Mouse (Mus musculus): ENCODE data around the gene Fhit.

Gene Fhit

DNA sequence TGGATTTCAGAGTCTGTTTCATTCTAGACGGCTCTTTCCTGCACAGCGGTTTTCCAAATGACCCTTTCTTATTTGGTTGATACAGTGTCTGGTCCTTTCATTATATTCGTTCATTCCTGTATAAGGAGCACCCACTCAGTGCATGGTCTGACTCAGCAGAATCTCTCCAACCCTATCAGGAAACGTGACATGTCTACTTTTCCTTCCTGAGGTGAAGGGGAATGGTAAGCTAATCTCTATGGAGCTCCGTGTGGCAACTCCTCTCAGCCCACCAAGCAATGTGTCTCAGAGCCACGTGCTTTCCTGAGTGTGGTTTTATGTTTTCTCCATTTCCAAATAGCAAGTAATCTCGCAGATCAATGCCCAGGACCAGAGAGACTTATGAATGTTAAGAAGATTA, 1552.7 kb downstream of the Fhit start:
- DNase-seq (ENCODE audit: low spot score in 2 of 2) = no peak

DNA sequence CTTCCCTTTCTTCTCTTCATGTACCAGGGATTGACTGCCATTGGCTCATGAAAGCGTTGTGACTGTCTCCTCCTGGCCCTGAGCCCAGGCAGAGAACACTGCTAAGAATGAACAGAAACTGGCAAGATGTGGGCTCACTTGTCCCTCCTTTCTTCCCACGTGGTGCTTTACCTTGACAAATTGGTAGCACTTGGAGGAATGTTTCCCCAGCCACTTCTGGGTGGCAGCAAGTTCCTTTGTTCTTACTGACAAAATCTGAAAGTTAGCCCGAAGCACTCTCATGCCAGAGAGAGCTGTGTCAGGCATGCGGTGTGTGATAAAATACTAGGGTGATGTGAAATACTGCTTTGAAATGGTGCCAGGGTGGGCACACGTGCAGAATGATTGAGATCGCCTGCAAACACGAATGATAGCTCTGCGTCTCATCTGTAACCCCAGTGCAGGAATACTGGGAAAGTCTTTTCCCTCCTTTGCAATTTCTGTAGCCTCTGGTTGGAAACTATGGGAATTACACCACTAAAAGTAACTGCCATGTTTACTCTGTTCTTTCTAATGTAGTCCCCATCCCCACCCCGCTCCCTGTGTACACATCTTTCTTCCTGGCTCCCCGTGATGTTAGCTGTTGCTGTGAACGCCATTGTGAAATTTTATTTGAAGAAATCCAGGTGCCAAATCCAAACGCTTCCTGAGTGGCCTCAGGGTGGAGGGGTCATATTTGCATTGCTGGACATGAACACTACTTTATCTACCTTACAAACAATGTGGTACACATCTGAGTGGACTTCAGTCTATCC, 1555.1 kb downstream of the Fhit start:
- DNase-seq (ENCODE audit: low spot score in 2 of 2) = peak in 1 of 2 experiments; percentile 31

- DNase-seq (ENCODE audit: low spot score in 2 of 2) = no peak
Measured at GRCm38 (mm10) chr14:9600271-9600670, 1561.6 kb downstream of the Fhit start.

DNA sequence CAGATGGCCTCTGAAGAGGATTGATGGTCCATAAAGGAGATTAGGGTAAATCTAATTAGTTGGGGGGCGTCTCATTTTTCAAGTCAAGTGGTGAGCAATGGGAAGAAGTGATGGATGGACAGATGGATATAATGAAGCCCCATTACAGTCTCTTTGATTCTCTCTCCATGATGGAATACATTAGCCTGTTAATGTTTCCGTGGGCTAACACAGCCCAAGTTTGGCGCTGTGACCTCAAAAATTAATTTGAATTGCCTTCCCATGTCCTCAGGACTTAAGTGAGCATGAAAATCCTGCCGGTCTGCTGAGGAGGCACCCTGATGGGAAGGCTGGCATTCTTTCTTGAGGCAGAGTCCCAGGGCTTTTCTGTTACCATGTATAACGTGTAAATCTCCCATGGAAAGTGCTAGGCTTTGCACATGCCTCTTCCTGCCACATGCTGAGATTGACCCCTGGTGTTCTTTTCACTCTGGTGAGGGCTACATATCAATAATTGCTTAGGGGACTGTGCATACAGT, 1564.3 kb downstream of the Fhit start:
- no peak for DNase-seq (ENCODE audit: low spot score in 2 of 2)

- DNase-seq (ENCODE audit: low spot score in 2 of 2) = no peak
Measured at GRCm38 (mm10) chr14:9589121-9589520, 1572.7 kb downstream of the Fhit start.

- DNase-seq (ENCODE audit: low spot score in 2 of 2) = no peak
Measured at GRCm38 (mm10) chr14:9587900-9588299, 1573.9 kb downstream of the Fhit start.

GRCm38 (mm10) chr14:9583227-9584155, 1578.3 kb downstream of the Fhit start:
- peak in 1 of 2 experiments; percentile 31 for DNase-seq (ENCODE audit: low spot score in 2 of 2)

GRCm38 (mm10) chr14:9556333-9556732, 1605.5 kb downstream of the Fhit start:
- DNase-seq (ENCODE audit: low spot score in 2 of 2) = no peak

DNA sequence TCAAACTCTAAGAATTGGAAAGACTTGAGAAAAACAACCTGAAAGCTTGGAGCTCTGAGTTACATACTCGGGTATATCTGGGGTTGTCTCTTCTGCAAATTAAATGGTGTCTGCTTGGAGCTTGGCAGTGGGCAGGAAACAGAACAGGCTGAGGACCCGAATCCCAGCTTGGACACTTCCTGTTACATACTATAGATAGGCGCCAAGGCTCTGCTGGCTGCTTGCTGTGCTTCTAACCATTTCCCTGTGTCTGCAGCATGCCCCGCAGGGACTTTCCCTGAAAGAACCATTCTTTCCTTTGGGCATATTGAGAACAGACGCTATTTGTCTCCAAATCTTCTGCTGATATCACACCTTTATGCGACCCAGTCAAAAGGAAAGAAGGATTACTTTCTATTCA, 1606.0 kb downstream of the Fhit start:
- DNase-seq (ENCODE audit: low spot score in 2 of 2) = no peak

DNA sequence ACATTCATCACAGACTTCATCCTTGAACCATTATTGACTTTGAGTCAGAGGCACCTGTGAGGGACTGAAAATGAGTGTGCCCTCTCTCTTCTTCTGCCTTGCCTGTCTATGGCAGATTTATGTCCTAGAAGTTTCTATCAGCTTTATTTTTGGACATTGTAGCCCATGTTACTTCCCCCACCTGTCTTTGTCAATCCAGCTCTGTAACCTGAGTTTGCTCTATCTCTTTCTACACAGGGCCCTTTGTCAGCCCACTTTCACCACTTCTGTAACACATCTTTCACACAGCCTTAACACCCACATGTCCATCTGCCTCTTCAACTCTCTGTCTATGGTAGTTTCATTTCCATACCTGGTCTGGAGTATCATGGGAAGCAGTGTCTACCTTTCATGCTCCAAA, 1609.7 kb downstream of the Fhit start:
- no peak for DNase-seq (ENCODE audit: low spot score in 2 of 2)

- peak in 1 of 2 experiments; percentile 20 for DNase-seq (ENCODE audit: low spot score in 2 of 2)
Measured at GRCm38 (mm10) chr14:9547952-9548351, 1613.9 kb downstream of the Fhit start.

DNA sequence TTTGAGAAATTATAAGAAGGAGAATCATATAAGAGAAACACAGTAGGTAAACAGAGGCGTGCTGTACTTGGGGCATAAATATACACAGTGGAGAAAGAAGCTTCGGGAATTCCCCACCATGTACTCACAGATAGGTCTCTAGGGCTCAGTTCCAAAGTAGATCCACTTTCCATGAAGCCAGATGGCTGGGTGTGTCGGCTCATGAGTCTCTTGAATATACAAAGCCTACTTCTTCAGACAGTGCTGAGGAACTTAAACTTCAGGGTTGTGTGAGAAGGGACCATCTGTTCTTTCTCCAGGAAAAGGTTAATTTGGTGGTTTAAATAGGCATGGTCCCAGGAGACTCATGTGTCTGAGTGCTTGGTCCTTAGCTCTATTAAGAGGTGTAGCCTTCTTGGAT, 1617.5 kb downstream of the Fhit start:
- peak; percentile 30 to 65 for DNase-seq (ENCODE audit: low spot score in 2 of 2)

DNA sequence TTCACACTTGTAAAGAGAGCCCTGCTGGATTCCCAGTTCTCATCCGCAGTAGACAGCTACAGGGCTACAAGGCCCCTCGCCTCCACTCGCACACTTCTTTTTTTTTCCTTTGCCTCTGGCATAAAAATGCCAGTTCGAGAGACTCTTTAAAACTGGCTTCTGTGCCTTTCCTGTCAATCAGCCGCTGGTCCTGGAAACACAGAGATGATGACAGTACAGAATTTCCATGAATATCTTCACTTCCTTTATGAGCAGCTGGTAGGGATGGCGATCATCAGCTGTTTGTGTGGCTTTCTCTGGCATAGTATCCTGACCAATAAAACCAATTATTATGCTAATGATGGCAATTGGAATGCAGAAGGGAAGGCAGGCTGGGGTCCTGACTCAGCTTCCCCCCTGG, 1626.3 kb downstream of the Fhit start:
- no peak for DNase-seq (ENCODE audit: low spot score in 2 of 2)

DNA sequence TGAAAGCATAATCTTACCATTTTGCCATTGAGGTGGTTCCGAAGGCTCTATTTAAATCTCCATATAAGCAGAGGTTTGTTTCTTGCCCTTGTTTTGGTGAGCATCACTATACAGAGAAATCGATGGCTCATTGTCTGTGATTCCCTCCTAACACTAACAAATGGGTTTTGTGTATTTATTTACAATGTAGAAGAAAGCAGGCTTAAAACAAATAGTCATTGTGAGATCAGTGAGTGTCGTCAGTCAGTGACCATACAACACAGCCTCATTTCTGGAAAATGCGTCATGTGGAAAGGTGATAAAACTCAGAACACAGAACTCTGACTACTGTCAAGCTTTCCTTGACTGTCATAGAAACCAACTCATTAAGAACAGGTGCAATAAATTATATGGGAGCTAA, 1632.6 kb downstream of the Fhit start:
- no peak for DNase-seq (ENCODE audit: low spot score in 2 of 2)

DNA sequence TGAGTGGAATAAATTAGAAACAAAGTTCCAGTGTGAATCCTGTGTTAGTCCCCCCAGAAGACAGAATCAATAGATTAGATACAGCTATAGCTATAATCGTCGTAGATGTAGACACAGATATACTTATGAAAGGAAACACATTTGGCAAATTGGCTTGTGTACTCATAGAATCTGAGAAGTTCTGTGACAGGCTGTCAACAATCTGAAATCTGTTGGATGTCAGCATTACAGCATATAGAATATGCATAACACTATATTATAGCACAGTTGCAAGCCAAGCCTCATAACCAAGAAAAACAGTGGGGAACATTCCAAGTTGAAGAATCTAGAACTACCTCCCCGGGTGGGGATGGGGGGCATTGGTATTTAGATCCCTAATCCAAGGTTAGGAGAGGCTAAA, 1635.7 kb downstream of the Fhit start:
- no peak for DNase-seq (ENCODE audit: low spot score in 2 of 2)

- DNase-seq (ENCODE audit: low spot score in 2 of 2) = peak in 1 of 2 experiments; percentile 20
Measured at GRCm38 (mm10) chr14:9517651-9518050, 1644.2 kb downstream of the Fhit start.

GRCm38 (mm10) chr14:9509678-9510077, 1652.2 kb downstream of the Fhit start:
- peak; percentile 21 to 54 for DNase-seq (ENCODE audit: low spot score in 2 of 2)

Measured in left cerebral cortex, adult 9 months (tissue).